Mouse (Mus musculus): ENCODE measurements around the gene Irx6. TPM values are rescaled to one million over a fixed set of nuclear protein-coding genes. Genes with fewer than 3 reads are reported as not detected.

Gene Irx6
- polyA plus RNA-seq, 1 experiment from 2014 or later: not detected

DNA sequence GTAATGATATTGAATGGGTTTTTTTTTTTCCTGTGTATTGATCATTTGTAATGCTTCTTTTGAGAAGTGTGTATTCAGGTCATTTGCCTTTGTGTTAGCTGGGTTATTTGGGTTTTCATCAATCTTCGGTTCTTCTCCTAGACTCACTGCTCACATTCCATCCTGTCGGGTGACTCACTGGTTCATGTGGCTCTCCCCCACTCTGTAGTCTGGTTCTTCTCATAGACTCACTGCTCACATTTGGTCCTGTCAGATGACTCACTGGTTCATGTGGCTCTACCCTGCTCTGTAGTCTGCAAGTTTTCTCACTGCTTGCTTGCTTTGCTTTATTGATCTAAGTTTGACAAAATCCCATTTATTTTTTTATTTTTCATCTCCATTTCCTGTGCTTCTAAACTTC is 32.2 kb downstream of the Irx6 start:
- Histone ChIP-seq H3K27me3 (ENCODE audit: control insufficient read depth, insufficient read depth, low read length) (no peaks in the 10 kb centered on the region), H3K9ac (replicated peaks; ENCODE audit: low read depth, low read length) (no peak overlapping the region), H3K4me1 (ENCODE audit: control insufficient read depth, insufficient read depth, low read length) (no peaks in the 10 kb centered on the region), H3K4me2 (replicated peaks; ENCODE audit: low read depth, low read length) (no peak overlapping the region), H3K27ac (ENCODE audit: low read length) (no peak overlapping the region), H3K36me3 (ENCODE audit: control insufficient read depth, insufficient read depth, low read length) (no peaks in the 10 kb centered on the region), H3K4me3 (ENCODE audit: low read depth, low read length) (no peak overlapping the region), H3K9me3 (ENCODE audit: control insufficient read depth, low read depth, low read length) (no peaks in the 10 kb centered on the region)
- WGBS: 17% methylated on average over 2 of the region's 2 CpGs
- ATAC-seq (ENCODE audit: insufficient number of reproducible peaks, insufficient read depth, low FRiP score, low read depth): no peak

DNA sequence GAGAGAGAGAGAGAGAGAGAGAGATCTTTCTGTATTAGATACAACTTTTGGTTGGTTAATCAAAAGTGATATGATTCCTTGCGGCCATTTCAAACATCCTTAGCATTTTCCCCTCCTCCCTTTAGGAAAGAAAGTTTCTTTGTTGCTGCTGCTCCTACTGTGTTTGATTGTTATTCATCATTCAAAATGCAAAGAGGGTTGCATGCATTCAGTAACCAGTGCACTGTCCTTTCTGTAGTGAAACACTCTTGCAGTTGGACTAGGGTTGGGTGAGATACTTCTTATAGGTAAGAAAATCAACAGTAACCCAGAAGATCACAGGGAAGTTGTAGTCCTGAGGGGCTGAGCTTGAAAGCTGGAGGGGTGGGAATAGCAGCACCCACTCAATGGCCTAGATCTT is 39.2 kb downstream of the Irx6 start:
- Histone ChIP-seq H3K4me1 (ENCODE audit: control insufficient read depth, insufficient read depth, low read length) (no peaks in the 10 kb centered on the region), H3K9me3 (ENCODE audit: control insufficient read depth, low read depth, low read length) (no peaks in the 10 kb centered on the region), H3K27me3 (ENCODE audit: control insufficient read depth, insufficient read depth, low read length) (no peaks in the 10 kb centered on the region), H3K4me3 (ENCODE audit: low read depth, low read length) (no peak overlapping the region), H3K36me3 (ENCODE audit: control insufficient read depth, insufficient read depth, low read length) (no peaks in the 10 kb centered on the region), H3K4me2 (replicated peaks; ENCODE audit: low read depth, low read length) (no peak overlapping the region), H3K9ac (replicated peaks; ENCODE audit: low read depth, low read length) (no peak overlapping the region), H3K27ac (ENCODE audit: low read length) (no peak overlapping the region)
- 96% methylated on average over 1 of the region's 1 CpGs for WGBS
- ATAC-seq (ENCODE audit: insufficient number of reproducible peaks, insufficient read depth, low FRiP score, low read depth): no peak

DNA sequence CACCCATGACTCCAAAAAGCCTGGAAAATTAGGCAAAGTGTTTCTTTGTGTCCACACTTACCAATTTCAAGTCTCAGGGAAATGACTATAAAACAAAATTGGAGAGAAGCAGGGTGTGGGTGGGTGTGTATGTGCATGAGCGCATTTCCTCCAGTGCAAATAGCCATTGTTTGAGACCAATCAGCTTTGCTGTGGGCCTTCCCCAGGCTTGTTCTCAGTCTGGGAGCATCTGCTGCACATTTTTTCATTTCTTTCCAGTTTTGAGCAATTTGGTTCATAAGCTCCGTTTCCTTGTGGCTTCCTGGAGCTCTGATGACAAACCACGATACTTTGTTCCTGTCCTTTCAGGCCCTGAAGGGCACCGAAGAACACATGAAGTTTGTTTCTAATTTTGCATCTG is 43.3 kb downstream of the Irx6 start:
- WGBS: 72% methylated on average over 4 of the region's 4 CpGs
- no peak for ATAC-seq (ENCODE audit: insufficient number of reproducible peaks, insufficient read depth, low FRiP score, low read depth)

DNA sequence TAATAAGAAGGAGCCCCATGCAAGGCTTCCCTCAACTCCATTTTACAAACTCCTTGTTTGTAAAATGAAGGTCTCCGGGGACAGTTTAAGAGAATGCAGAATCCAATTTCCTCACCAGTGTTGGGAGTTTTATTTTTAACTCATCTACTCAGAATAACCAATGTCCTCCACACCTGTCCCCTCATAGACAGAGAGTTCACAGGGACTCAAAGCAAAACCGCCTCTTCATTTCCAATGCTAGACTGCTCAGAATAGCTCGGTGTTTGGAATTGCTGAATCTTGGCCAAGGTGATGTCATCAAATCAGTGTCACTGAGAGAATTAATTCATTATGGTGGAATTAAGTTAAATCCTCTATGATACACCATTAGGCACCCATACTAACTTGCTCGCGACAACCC is 44.0 kb downstream of the Irx6 start:
- Histone ChIP-seq H3K27me3 (ENCODE audit: control insufficient read depth, insufficient read depth, low read length) (no peaks in the 10 kb centered on the region), H3K9me3 (ENCODE audit: control insufficient read depth, low read depth, low read length) (no peaks in the 10 kb centered on the region), H3K36me3 (ENCODE audit: control insufficient read depth, insufficient read depth, low read length) (no peaks in the 10 kb centered on the region), H3K4me1 (ENCODE audit: control insufficient read depth, insufficient read depth, low read length) (no peaks in the 10 kb centered on the region), H3K4me3 (ENCODE audit: low read depth, low read length) (no peak overlapping the region), H3K9ac (replicated peaks; ENCODE audit: low read depth, low read length) (no peak overlapping the region), H3K4me2 (replicated peaks; ENCODE audit: low read depth, low read length) (no peak overlapping the region), H3K27ac (ENCODE audit: low read length) (no peak overlapping the region)
- 79% methylated on average over 5 of the region's 5 CpGs for WGBS
- no peak for ATAC-seq (ENCODE audit: insufficient number of reproducible peaks, insufficient read depth, low FRiP score, low read depth)

More for the DNA sequence above, 43.3 kb downstream of the Irx6 start:
- no peak overlapping the region for H3K27ac ChIP-seq (ENCODE audit: low read length)
- H3K9me3 ChIP-seq (ENCODE audit: control insufficient read depth, low read depth, low read length): no peaks in the 10 kb centered on the region
- no peak overlapping the region for H3K4me3 ChIP-seq (ENCODE audit: low read depth, low read length)
- H3K4me2 ChIP-seq (replicated peaks; ENCODE audit: low read depth, low read length): no peak overlapping the region
- H3K27me3 ChIP-seq (ENCODE audit: control insufficient read depth, insufficient read depth, low read length): no peaks in the 10 kb centered on the region
- H3K36me3 ChIP-seq (ENCODE audit: control insufficient read depth, insufficient read depth, low read length): no peaks in the 10 kb centered on the region
- no peaks in the 10 kb centered on the region for H3K4me1 ChIP-seq (ENCODE audit: control insufficient read depth, insufficient read depth, low read length)
- H3K9ac ChIP-seq (replicated peaks; ENCODE audit: low read depth, low read length): no peak overlapping the region

DNA sequence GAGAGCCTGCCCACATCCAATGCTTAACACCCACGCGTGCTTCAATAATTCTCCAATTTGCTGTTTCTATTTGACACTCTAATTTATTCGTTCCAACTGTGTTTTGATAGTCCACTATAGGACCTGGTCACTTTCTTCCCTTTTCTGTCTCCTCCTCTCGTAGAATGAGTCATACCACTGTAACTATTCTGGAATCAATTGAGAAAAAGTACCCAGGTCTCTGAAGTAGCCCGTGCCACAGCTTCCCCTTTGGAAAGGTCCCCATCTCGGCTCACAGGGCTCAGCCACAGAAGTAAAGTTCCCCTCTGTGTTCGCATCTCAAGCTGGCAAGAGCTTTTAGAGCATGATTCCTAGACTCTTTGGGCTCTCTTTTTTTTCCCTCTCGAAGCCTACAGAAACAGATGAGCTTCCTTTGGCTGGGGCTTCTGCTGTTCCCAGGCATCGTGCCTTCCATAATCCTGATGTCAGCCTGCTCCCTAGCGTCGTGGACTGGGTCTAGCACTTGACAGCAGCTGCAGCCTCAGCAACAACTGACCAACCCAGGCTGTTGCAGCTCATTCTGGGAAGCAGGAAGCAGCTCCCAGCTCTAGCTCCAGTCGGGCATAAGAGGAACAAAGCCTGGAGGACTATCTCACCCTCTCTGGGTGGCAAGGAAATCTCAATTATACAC is 47.3 kb downstream of the Irx6 start:
- H3K9ac ChIP-seq (replicated peaks; ENCODE audit: low read depth, low read length): no peak overlapping the region
- WGBS: 45% methylated on average over 12 of the region's 12 CpGs
- H3K4me3 ChIP-seq (ENCODE audit: low read depth, low read length): no peak overlapping the region
- no peaks in the 10 kb centered on the region for H3K4me1 ChIP-seq (ENCODE audit: control insufficient read depth, insufficient read depth, low read length)
- no peaks in the 10 kb centered on the region for H3K9me3 ChIP-seq (ENCODE audit: control insufficient read depth, low read depth, low read length)
- H3K27ac ChIP-seq (ENCODE audit: low read length): no peak overlapping the region
- no peak overlapping the region for H3K4me2 ChIP-seq (replicated peaks; ENCODE audit: low read depth, low read length)
- H3K36me3 ChIP-seq (ENCODE audit: control insufficient read depth, insufficient read depth, low read length): no peaks in the 10 kb centered on the region
- H3K27me3 ChIP-seq (ENCODE audit: control insufficient read depth, insufficient read depth, low read length): no peaks in the 10 kb centered on the region
- ATAC-seq (ENCODE audit: insufficient number of reproducible peaks, insufficient read depth, low FRiP score, low read depth): peak; percentile 42; the same call in 1 of the 2 replicates

DNA sequence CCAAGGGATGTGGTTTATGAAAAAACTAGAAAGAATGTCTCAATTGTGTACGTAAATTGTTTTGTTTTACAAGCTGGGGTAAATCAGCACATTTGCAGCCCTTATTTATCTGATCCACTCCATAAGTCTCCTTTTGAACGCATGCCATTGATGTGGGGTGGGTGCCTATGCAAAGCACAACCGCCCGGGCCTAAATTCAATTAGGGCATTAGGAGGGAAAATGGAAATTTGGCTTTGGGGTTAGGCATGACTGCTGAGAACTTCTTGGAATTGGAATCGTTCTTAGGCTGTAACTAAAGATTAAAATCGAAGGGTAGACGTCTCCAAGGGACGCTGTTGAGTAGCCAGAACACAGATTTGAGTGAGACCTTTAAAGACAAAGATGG is 47.8 kb downstream of the Irx6 start:
- H3K27ac ChIP-seq (ENCODE audit: low read length): no peak overlapping the region
- no peaks in the 10 kb centered on the region for H3K36me3 ChIP-seq (ENCODE audit: control insufficient read depth, insufficient read depth, low read length)
- H3K9ac ChIP-seq (replicated peaks; ENCODE audit: low read depth, low read length): no peak overlapping the region
- H3K4me3 ChIP-seq (ENCODE audit: low read depth, low read length): no peak overlapping the region
- H3K27me3 ChIP-seq (ENCODE audit: control insufficient read depth, insufficient read depth, low read length): no peaks in the 10 kb centered on the region
- no peak overlapping the region for H3K4me2 ChIP-seq (replicated peaks; ENCODE audit: low read depth, low read length)
- no peaks in the 10 kb centered on the region for H3K4me1 ChIP-seq (ENCODE audit: control insufficient read depth, insufficient read depth, low read length)
- no peaks in the 10 kb centered on the region for H3K9me3 ChIP-seq (ENCODE audit: control insufficient read depth, low read depth, low read length)
- WGBS: 85% methylated on average over 8 of the region's 8 CpGs
- ATAC-seq (ENCODE audit: insufficient number of reproducible peaks, insufficient read depth, low FRiP score, low read depth): no peak

DNA sequence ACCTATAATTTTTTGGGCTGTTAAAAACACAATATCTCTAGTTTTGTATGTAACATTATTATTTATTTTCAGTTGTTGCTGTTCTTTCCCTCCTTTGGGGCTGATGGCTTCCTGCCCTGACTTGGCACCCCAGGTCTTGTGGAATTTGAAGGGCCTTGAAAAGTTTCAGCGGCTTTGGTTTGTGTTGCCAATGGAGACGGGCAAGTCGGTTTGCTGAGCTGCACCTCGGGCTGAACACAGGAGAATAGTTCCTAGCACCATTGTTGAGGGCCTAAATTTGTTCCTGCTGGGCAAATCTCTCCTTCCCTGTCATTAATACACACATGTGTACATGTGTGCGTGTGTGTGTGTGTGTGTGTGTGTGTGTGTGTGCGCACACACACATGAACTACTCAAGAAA is 49.2 kb downstream of the Irx6 start:
- H3K4me3 ChIP-seq (ENCODE audit: low read depth, low read length): no peak overlapping the region

DNA sequence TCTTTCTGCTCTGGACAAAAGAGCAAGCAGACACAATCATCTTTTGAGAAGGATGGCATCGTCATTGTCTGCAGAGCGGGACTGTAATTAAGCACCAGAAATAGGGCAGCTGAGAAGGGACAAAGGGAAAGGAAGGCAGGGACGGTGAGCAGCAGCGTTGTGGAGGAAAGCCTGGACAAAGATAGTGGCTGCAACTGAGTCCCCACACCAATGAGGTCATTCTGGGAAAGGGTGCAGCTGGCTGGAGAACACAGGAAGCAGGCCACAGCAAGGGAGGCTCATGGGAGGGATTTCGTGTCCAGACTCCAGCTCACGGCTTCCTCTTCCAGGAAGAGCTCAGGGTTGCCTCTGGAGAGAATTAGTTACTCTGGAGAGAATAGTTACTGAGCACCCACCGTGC is 49.9 kb downstream of the Irx6 start:
- no peaks in the 10 kb centered on the region for H3K27me3 ChIP-seq (ENCODE audit: control insufficient read depth, insufficient read depth, low read length)
- no peaks in the 10 kb centered on the region for H3K4me1 ChIP-seq (ENCODE audit: control insufficient read depth, insufficient read depth, low read length)
- ATAC-seq (ENCODE audit: insufficient number of reproducible peaks, insufficient read depth, low FRiP score, low read depth): no peak
- no peak overlapping the region for H3K9ac ChIP-seq (replicated peaks; ENCODE audit: low read depth, low read length)
- no peaks in the 10 kb centered on the region for H3K9me3 ChIP-seq (ENCODE audit: control insufficient read depth, low read depth, low read length)
- H3K4me2 ChIP-seq (replicated peaks; ENCODE audit: low read depth, low read length): no peak overlapping the region
- no peak overlapping the region for H3K27ac ChIP-seq (ENCODE audit: low read length)
- H3K36me3 ChIP-seq (ENCODE audit: control insufficient read depth, insufficient read depth, low read length): no peaks in the 10 kb centered on the region
- WGBS: 62% methylated on average over 7 of the region's 7 CpGs
- no peak overlapping the region for H3K4me3 ChIP-seq (ENCODE audit: low read depth, low read length)

More for the DNA sequence above, 49.2 kb downstream of the Irx6 start:
- H3K36me3 ChIP-seq (ENCODE audit: control insufficient read depth, insufficient read depth, low read length): no peaks in the 10 kb centered on the region
- no peaks in the 10 kb centered on the region for H3K27me3 ChIP-seq (ENCODE audit: control insufficient read depth, insufficient read depth, low read length)
- no peak overlapping the region for H3K4me2 ChIP-seq (replicated peaks; ENCODE audit: low read depth, low read length)
- no peaks in the 10 kb centered on the region for H3K9me3 ChIP-seq (ENCODE audit: control insufficient read depth, low read depth, low read length)
- no peak overlapping the region for H3K27ac ChIP-seq (ENCODE audit: low read length)
- no peaks in the 10 kb centered on the region for H3K4me1 ChIP-seq (ENCODE audit: control insufficient read depth, insufficient read depth, low read length)
- H3K9ac ChIP-seq (replicated peaks; ENCODE audit: low read depth, low read length): no peak overlapping the region
- ATAC-seq (ENCODE audit: insufficient number of reproducible peaks, insufficient read depth, low FRiP score, low read depth): no peak
- WGBS: 68% methylated on average over 6 of the region's 6 CpGs

DNA sequence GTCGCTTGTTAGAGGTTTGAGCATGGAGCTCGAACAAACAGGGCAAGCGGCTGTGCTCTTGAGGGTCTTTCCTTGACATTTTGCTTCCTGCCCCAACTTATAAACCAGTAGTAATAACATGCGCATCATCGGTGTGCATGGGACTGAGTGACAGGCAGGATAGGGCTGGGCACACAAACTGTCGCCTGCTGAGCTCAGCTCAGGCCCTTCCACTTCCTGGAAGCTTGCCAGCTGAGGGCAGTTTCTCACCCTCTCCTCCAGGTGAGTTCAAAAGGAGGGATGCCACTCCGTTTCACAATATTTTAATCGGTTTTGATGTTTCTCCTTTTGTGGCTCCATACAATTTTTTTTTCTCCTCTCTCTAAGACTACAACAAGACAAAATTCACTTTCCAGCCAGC is 50.3 kb downstream of the Irx6 start:
- Histone ChIP-seq H3K27me3 (ENCODE audit: control insufficient read depth, insufficient read depth, low read length) (no peaks in the 10 kb centered on the region), H3K9ac (replicated peaks; ENCODE audit: low read depth, low read length) (no peak overlapping the region), H3K4me3 (ENCODE audit: low read depth, low read length) (no peak overlapping the region), H3K9me3 (ENCODE audit: control insufficient read depth, low read depth, low read length) (no peaks in the 10 kb centered on the region), H3K4me1 (ENCODE audit: control insufficient read depth, insufficient read depth, low read length) (no peaks in the 10 kb centered on the region), H3K27ac (ENCODE audit: low read length) (no peak overlapping the region), H3K36me3 (ENCODE audit: control insufficient read depth, insufficient read depth, low read length) (no peaks in the 10 kb centered on the region), H3K4me2 (replicated peaks; ENCODE audit: low read depth, low read length) (no peak overlapping the region)
- ATAC-seq (ENCODE audit: insufficient number of reproducible peaks, insufficient read depth, low FRiP score, low read depth): no peak
- 76% methylated on average over 8 of the region's 8 CpGs for WGBS
